Mouse (Mus musculus) embryo, embryonic 11 days (tissue): ENCODE measurements at regions not wholly inside any gene's neighbourhood (a gene's known extent, or its start where the extent isn't known, plus 50 kb on each side); places are given as distances from the start of the nearest gene placed in this dataset.
A peak's percentile ranks its signal among the peaks of the same experiment; 100 is the strongest.

Experiments used
- DNase-seq: peaks from one replicate; pipeline ENCODE4 v3.0.0-alpha.2; 2015

- no peak for DNase-seq
These were observed 90.0 kb upstream of the Zcchc2 start for GRCm38 (mm10) chr1:105900158-105900557.

- no peak for DNase-seq
These were observed 89.3 kb upstream of the Zcchc2 start for GRCm38 (mm10) chr1:105900920-105901319.

- no peak for DNase-seq
These were observed 86.7 kb upstream of the Zcchc2 start for GRCm38 (mm10) chr1:105903286-105904115.

- DNase-seq: no peak
These were observed 85.5 kb upstream of the Zcchc2 start for GRCm38 (mm10) chr1:105904737-105905136.

GRCm38 (mm10) chr1:105905785-105906426 lies 84.3 kb upstream of the Zcchc2 start:
- no peak for DNase-seq

GRCm38 (mm10) chr1:105906427-105906798 lies 83.8 kb upstream of the Zcchc2 start:
- DNase-seq: no peak

GRCm38 (mm10) chr1:105908029-105908876 lies 82.0 kb upstream of the Zcchc2 start:
- peak; percentile 10 for DNase-seq

- no peak for DNase-seq
These were observed 81.1 kb upstream of the Zcchc2 start for GRCm38 (mm10) chr1:105909121-105909520.

GRCm38 (mm10) chr1:105911714-105912113 lies 78.5 kb upstream of the Zcchc2 start:
- peak; percentile 17 for DNase-seq

GRCm38 (mm10) chr1:105921842-105922241 lies 68.4 kb upstream of the Zcchc2 start:
- no peak for DNase-seq

- no peak for DNase-seq
These were observed 67.6 kb upstream of the Zcchc2 start for GRCm38 (mm10) chr1:105922586-105922985.

- DNase-seq: no peak
These were observed 67.2 kb upstream of the Zcchc2 start for GRCm38 (mm10) chr1:105923001-105923400.

- DNase-seq: no peak
These were observed 64.4 kb upstream of the Zcchc2 start for GRCm38 (mm10) chr1:105925617-105926370.

- no peak for DNase-seq
These were observed 63.3 kb upstream of the Zcchc2 start for GRCm38 (mm10) chr1:105926871-105927270.

GRCm38 (mm10) chr1:105930841-105931240 lies 59.4 kb upstream of the Zcchc2 start:
- DNase-seq: no peak

- DNase-seq: peak; percentile 91
These were observed 56.0 kb upstream of the Zcchc2 start for GRCm38 (mm10) chr1:105934171-105934570.
